Mouse (Mus musculus): ENCODE data around the gene Galr2. TPM values are rescaled to one million over a fixed set of nuclear protein-coding genes. Genes with fewer than 3 reads are reported as not detected.

Gene Galr2
- polyA plus RNA-seq, 1 experiment from 2014 or later, result 0.09 TPM

DNA sequence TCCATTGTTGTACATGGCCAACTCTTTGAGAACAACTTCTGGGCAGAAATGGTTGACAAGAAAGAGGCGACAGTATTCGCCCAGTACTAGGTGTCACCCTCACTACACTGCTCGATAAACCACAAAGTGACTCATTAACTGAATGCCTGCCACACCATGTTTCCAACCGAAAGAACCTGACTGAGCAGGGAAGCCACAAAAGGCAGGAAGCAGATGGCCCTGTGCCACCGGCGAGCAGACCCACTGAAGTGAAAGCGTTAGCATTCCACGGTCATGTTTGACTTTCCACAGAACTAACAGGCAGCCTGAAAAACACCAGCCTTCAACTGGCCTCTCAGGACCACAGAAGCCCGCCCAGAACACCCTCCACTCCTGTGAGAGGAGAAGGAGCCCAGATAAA is 26.1 kb upstream of the Galr2 start:
- ATAC-seq, result no peak
- Histone ChIP-seq H3K9ac (no peak overlapping the region), H3K4me2 (no peak overlapping the region), H3K27me3 (no peaks in the 10 kb centered on the region), H3K27ac (no peak overlapping the region), H3K36me3 (ENCODE audit: poor library complexity, severe bottlenecking) (peaks cover 96% of the 10 kb centered on the region), H3K4me3 (no peak overlapping the region), H3K9me3 (replicated peaks) (no peaks in the 10 kb centered on the region), H3K4me1 (no peaks in the 10 kb centered on the region)
- WGBS, result 90% methylated on average over 9 of the region's 9 CpGs

DNA sequence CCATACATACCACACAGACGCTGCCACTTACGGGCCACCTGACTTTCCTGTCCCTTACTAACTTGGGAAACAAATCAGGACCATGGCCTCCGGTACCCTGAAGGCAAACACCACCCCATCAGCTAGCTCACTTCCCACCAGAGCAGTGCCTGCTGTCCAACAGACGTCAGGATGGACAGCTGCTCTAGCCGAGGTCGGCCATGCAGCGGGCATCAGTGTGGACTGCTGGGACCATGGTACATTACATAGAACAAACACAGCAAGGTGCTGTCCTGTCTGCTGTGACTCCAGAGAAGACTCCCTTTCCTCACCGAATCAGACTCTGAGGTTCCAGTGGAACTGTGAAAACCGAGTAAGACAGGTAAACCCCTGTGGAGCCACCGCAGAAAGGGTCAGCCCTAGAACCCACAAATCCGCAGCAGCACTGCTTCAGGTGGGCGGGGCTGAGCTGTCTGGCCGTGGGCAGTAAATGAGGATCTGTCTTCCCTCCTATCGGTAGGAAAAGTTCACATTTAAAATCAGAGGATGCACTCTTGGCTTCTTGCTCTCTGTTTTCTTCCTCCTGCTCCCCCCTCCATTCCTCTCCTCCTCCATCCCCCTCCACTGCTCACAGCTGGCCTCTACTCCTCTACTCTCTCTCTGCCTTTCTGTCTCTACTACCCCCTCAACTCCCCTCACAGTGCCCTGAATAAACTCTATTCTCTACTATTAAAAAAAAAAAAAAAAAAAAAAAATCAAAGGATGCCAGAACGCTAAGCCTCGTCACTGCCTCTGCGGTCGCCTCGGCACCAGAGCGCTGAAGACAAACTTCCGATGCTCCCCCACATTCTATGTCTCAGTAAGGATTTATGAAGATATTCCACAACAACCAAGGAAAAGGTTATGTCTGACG is 25.4 kb upstream of the Galr2 start:
- Histone ChIP-seq H3K36me3 (ENCODE audit: poor library complexity, severe bottlenecking) (peaks cover 96% of the 10 kb centered on the region), H3K4me2 (no peak overlapping the region), H3K27me3 (no peaks in the 10 kb centered on the region), H3K4me3 (no peak overlapping the region), H3K9ac (no peak overlapping the region), H3K4me1 (no peaks in the 10 kb centered on the region), H3K27ac (no peak overlapping the region), H3K9me3 (replicated peaks) (no peaks in the 10 kb centered on the region)
- ATAC-seq, result no peak
- 88% methylated on average over 22 of the region's 22 CpGs for WGBS

DNA sequence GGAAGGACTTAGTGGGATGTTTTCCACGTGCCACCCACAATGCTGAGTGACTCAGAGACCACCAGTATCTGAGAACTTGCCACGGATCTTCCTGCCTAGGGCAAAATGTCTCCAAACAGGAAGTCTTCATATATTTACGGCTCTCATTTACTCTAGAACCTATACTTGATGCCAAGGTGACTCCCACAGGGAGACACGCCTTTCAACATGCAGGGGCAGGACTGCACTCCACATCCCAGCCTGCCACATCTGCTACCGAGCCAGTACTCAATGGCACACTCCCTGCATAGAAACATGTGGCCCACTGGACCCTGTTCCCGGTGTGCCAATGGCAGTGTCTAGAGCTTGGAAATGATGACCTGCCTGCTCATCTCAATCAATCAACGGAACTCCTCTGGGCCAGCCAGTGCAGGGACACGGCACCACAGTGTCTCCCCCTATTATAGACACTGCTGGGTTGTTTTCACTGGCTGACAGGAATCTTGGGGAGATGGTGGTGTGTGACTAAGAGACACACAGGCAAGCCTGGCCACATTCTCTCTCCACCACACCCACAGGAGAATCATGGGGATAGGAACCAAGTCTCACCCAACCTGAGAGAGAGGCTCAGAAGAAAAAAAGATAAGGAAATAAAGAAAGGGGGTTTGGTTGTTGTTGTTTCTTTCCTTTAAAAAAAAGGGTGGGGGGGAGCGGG is 24.6 kb upstream of the Galr2 start:
- 91% methylated on average over 9 of the region's 9 CpGs for WGBS

DNA sequence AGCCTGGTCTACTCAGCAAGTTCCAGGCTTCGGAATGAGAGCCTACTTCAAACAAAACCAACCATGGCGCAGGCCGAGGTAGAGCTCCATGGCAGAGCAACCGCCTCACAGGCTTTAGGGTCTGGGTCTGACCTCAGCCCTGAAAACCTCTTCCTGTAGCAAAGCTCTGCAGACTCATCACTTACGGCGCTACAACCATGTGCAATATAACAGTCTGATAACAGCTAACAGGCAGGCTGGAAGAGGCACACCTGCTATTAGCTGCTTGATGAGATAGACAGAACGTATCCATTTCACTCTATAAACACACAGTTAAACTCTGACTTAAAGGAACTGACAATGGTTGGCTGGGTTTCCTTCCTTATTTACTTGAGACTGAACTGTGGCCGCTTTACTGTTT is 21.3 kb upstream of the Galr2 start:
- H3K4me1 ChIP-seq, result no peaks in the 10 kb centered on the region
- no peak for ATAC-seq
- no peak overlapping the region for H3K4me2 ChIP-seq
- H3K4me3 ChIP-seq, result no peak overlapping the region
- WGBS, result 95% methylated on average over 8 of the region's 8 CpGs
- no peaks in the 10 kb centered on the region for H3K9me3 ChIP-seq (replicated peaks)
- H3K36me3 ChIP-seq (ENCODE audit: poor library complexity, severe bottlenecking), result peaks cover 96% of the 10 kb centered on the region
- no peaks in the 10 kb centered on the region for H3K27me3 ChIP-seq
- no peak overlapping the region for H3K27ac ChIP-seq
- no peak overlapping the region for H3K9ac ChIP-seq

More for the DNA sequence above, 24.6 kb upstream of the Galr2 start:
- Histone ChIP-seq H3K9me3 (replicated peaks) (no peaks in the 10 kb centered on the region), H3K4me3 (no peak overlapping the region), H3K27me3 (no peaks in the 10 kb centered on the region), H3K27ac (no peak overlapping the region), H3K9ac (no peak overlapping the region), H3K4me1 (no peaks in the 10 kb centered on the region), H3K4me2 (no peak overlapping the region), H3K36me3 (ENCODE audit: poor library complexity, severe bottlenecking) (peaks cover 96% of the 10 kb centered on the region)
- no peak for ATAC-seq

DNA sequence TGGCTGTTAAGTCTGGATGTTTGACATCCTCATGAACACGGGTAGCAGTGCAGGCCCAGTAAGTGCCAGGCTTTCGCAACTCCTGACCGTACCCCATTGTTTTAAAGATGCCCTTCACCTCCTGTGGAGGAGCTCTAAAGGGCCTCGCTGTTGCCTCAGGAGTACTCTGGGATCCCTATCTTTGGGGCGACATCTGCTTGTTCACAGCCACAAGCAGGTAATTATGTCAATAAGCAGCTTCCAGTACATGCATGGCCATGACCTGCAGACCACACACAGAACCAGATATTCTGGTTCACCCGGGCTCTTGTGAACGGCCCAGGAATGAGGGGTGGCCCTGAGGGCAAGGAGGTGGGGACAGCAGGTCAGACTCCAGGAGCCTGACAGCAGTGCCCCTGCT is 20.5 kb upstream of the Galr2 start:
- no peak overlapping the region for H3K4me2 ChIP-seq
- no peak overlapping the region for H3K27ac ChIP-seq
- H3K36me3 ChIP-seq (ENCODE audit: poor library complexity, severe bottlenecking), result peaks cover 95% of the 10 kb centered on the region
- no peak overlapping the region for H3K9ac ChIP-seq
- no peak for ATAC-seq
- no peaks in the 10 kb centered on the region for H3K27me3 ChIP-seq
- 94% methylated on average over 7 of the region's 7 CpGs for WGBS
- H3K4me1 ChIP-seq, result no peaks in the 10 kb centered on the region
- H3K4me3 ChIP-seq, result no peak overlapping the region
- H3K9me3 ChIP-seq (replicated peaks), result no peaks in the 10 kb centered on the region

DNA sequence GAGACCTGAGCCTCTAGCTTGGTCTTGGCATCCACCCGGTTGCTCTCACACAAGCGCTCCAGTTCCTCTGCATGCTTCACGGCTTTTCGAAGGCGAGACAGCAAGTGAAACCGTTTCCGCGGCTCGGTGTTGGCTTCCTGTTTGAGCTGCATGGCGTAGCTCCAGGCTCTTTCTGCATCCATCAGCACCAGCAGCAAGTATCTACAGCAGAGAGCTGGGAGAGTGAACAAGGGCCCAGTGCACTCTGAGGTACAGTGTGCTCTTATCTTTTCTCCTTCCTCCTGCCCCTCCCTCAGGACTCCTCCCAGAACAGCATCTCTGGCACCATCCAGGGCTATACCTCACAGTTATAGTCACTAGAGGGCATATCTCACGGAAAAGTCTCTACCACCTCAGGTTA is 15.4 kb upstream of the Galr2 start:
- Histone ChIP-seq H3K4me3 (no peak overlapping the region), H3K27ac (no peak overlapping the region), H3K4me1 (peaks cover 9% of the 10 kb centered on the region; the same call in 1 of the 2 replicates), H3K4me2 (no peak overlapping the region), H3K36me3 (ENCODE audit: poor library complexity, severe bottlenecking) (peaks cover 93% of the 10 kb centered on the region), H3K9me3 (replicated peaks) (no peaks in the 10 kb centered on the region), H3K9ac (no peak overlapping the region), H3K27me3 (no peaks in the 10 kb centered on the region)
- 85% methylated on average over 11 of the region's 11 CpGs for WGBS
- no peak for ATAC-seq

DNA sequence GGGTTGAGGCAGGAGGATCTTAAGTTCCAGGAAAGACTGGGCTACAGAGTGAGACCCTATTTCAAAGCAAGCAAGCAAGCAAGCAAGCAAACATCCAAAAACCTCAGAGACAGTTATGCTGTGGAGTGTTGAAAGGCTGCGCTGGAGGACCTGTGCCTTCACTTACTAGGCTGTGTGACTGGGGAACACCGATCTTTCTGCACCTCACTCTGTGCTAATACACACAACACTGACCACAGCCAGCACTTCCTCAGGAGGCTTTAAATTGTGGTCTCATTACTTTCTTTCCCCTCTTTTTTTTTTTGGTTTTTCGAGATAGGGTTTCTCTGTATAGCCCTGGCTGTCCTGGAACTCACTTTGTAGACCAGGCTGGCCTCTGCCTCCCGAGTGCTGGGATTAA is 14.9 kb upstream of the Galr2 start:
- Histone ChIP-seq H3K9ac (no peak overlapping the region), H3K4me2 (no peak overlapping the region), H3K27me3 (no peaks in the 10 kb centered on the region), H3K27ac (no peak overlapping the region), H3K9me3 (replicated peaks) (no peaks in the 10 kb centered on the region), H3K4me1 (peaks cover 9% of the 10 kb centered on the region; the same call in 1 of the 2 replicates), H3K36me3 (ENCODE audit: poor library complexity, severe bottlenecking) (peaks cover 93% of the 10 kb centered on the region), H3K4me3 (no peak overlapping the region)
- ATAC-seq, result no peak
- 96% methylated on average over 4 of the region's 4 CpGs for WGBS

DNA sequence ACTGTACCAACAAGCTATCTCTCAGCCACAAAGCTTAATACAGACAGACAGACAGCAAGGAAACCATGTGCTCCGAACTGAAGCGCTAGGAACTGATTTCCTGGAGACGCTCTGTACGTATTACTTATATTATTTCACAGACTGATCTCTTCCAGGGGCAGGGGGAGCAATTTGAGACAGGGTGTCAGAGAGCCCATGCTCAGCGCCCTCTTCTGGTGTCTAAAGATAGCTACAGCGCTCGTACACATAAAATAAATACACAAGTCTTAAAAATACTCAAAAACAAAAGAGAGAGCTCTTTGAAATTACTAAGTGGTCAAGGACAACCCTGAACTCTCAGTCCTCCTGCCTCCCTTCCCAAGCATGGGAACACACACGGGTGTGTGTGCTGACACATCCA is 13.1 kb upstream of the Galr2 start:
- peaks cover 88% of the 10 kb centered on the region for H3K36me3 ChIP-seq (ENCODE audit: poor library complexity, severe bottlenecking)
- 84% methylated on average over 8 of the region's 8 CpGs for WGBS
- no peaks in the 10 kb centered on the region for H3K27me3 ChIP-seq
- no peak for ATAC-seq
- no peaks in the 10 kb centered on the region for H3K9me3 ChIP-seq (replicated peaks)
- H3K4me1 ChIP-seq, result peaks cover 24% of the 10 kb centered on the region
- H3K4me2 ChIP-seq, result no peak overlapping the region
- H3K27ac ChIP-seq, result no peak overlapping the region
- no peak overlapping the region for H3K9ac ChIP-seq
- H3K4me3 ChIP-seq, result no peak overlapping the region

DNA sequence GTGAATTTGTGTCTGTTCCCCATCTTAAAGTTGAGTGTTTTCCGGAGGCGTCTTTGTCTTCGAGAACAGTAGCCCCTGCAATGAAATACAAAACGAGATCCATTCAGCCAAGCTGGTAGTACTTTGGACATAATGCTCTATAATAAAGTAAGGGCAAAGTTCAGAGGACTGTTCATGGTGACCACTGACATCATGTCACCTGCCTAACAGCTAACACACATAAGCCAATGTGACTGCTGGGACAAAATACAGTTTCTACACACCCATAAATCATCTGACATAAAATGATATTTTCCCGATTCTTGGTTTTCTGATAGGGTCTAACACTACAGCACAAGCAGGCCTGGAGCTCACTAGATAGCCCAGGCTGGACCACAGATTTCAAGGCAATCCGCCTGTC is 12.4 kb upstream of the Galr2 start:
- Histone ChIP-seq H3K36me3 (ENCODE audit: poor library complexity, severe bottlenecking) (peaks cover 82% of the 10 kb centered on the region), H3K4me3 (no peak overlapping the region), H3K9ac (no peak overlapping the region), H3K27ac (no peak overlapping the region), H3K4me1 (peaks cover 30% of the 10 kb centered on the region), H3K27me3 (no peaks in the 10 kb centered on the region), H3K4me2 (no peak overlapping the region), H3K9me3 (replicated peaks) (no peaks in the 10 kb centered on the region)
- 97% methylated on average over 6 of the region's 6 CpGs for WGBS
- no peak for ATAC-seq

DNA sequence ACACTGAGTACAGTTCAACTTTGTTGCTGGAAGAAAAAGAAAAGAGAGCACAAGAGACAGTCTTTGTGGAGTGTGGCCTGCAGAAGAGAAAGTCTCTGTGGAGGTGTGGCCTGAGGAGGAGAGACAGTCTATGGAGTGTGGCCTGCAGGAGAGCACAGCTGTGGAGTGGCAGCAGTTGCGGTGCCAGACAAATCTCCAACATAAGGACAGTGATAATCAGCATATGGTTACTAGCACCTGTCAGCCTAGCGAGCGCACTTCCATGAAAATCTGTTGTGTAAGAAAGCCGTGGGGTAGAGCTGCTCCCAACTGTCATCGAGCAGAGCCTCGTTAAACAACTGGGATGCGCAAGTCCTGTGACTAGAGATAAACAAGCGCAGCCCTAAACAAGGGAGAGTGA is 11.2 kb upstream of the Galr2 start:
- Histone ChIP-seq H3K9me3 (replicated peaks) (no peaks in the 10 kb centered on the region), H3K36me3 (ENCODE audit: poor library complexity, severe bottlenecking) (peaks cover 69% of the 10 kb centered on the region), H3K4me3 (no peak overlapping the region), H3K4me1 (peaks cover 34% of the 10 kb centered on the region), H3K27me3 (no peaks in the 10 kb centered on the region), H3K4me2 (no peak overlapping the region), H3K27ac (no peak overlapping the region; the same call in 1 of the 2 replicates), H3K9ac (no peak overlapping the region)
- ATAC-seq, result no peak
- 88% methylated on average over 8 of the region's 8 CpGs for WGBS

DNA sequence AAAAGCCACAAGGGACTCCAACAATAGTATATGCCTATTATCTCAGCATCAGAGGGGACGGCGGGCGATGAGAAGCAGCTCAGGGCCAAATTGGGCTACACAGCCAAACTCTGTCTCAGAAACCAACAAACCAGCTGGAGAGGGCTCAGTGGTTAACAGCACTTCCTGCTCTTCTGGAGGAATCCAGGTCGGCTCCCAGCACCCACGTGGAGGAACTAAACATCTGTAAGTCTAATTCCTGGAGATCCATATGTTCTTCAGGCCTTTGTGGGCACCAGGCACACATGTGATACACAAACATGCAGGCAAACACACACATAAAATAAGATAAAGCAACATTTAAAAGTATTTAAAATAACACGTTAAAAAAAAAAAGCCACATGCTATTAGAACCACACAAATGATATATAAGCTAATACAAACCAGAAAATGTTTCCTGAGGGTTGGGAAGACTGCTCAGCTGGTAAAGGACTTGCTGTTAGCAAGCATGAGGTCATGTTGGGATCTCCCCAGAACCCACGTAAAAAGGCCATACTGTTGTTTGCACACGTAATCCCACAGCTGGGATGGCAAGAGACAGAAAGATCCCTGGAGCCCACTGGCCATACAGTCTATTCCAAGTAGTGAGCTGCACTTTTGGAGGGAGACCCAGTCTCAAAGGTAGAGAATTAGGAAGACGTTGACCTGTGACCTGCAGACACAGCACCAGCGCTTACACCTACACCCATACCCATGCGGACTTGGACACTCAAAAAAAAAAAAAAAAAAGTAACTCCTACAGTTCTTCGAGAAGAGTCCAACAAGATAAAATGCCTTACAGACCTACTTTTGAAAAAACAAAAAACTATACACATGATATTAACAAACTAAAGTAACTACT is 7.9 kb upstream of the Galr2 start:
- Histone ChIP-seq H3K4me2 (peak overlapping the region; percentile 94), H3K4me3 (peak overlapping the region; percentile 91), H3K36me3 (ENCODE audit: poor library complexity, severe bottlenecking) (peaks cover 38% of the 10 kb centered on the region), H3K4me1 (peaks cover 39% of the 10 kb centered on the region), H3K9ac (peak overlapping the region; percentile 92), H3K27ac (no peak overlapping the region), H3K27me3 (0 out of 2 replicates have a peak, but pooled peaks cover 3% of the 10 kb centered on the region), H3K9me3 (replicated peaks) (no peaks in the 10 kb centered on the region)
- WGBS, result 63% methylated on average over 12 of the region's 12 CpGs
- ATAC-seq, result no peak
